Mouse (Mus musculus) neural tube, embryonic 14.5 days (tissue): ENCODE results near the gene Wdr70. TPM values are rescaled to one million over a fixed set of nuclear protein-coding genes. Genes with fewer than 3 reads are reported as not detected.

ENCODE experiments used
- ATAC-seq: fragments of 200-750 bp; cut with Nextera tagmentation; 2 replicates; pipeline ENCODE4 v1.8.0; 2017; ENCODE audit warnings: low read depth, mild to moderate bottlenecking, moderate TSS enrichment, moderate library complexity
- H3K27ac ChIP-seq: fragments of 300-500 bp; sonication (generic); 2 replicates; pipeline ENCODE4 v1.5.1; 2014; ENCODE audit warnings: low read depth, mild to moderate bottlenecking, control low read depth, low read length, moderate library complexity, mixed read lengths
- H3K27me3 ChIP-seq: fragments of 300-500 bp; sonication (generic); 2 replicates; pipeline ENCODE4 v1.6.1; 2014; ENCODE audit warnings: low read length; ENCODE audit not compliant: control insufficient read depth, insufficient read depth
- H3K36me3 ChIP-seq: fragments of 300-500 bp; sonication (generic); 2 replicates; pipeline ENCODE4 v1.6.1; 2014; ENCODE audit warnings: low read length, mixed read lengths; ENCODE audit not compliant: control insufficient read depth, insufficient read depth
- H3K4me1 ChIP-seq: fragments of 300-500 bp; sonication (generic); 2 replicates; pipeline ENCODE4 v1.6.1; 2014; ENCODE audit warnings: low read length; ENCODE audit not compliant: control insufficient read depth, insufficient read depth
- H3K4me2 ChIP-seq: fragments of 300-500 bp; sonication (generic); 2 replicates; pipeline ENCODE4 v1.6.1; 2014; ENCODE audit warnings: mild to moderate bottlenecking, low read depth, low read length, control low read depth
- H3K4me3 ChIP-seq: fragments of 300-500 bp; sonication (generic); 2 replicates; pipeline ENCODE4 v1.5.1; 2014; ENCODE audit warnings: low read depth, low read length, control low read depth, mixed read lengths
- H3K9ac ChIP-seq: fragments of 300-500 bp; sonication (generic); replicated peaks from 2 replicates; pipeline ENCODE4 v1.6.1; 2014; ENCODE audit warnings: low read depth, mild to moderate bottlenecking, control low read depth, low read length, mixed read lengths
- H3K9me3 ChIP-seq: fragments of 300-500 bp; sonication (generic); 2 replicates; pipeline ENCODE4 v1.6.1; 2016; ENCODE audit warnings: low read length; ENCODE audit not compliant: control insufficient read depth
- WGBS: fragments of 180-500 bp; shearing (Covaris S2); extraction: QIAGEN DNeasy Blood & Tissue Kit; methylation state at CpG from one replicate; pipeline ENCODE4 v1.1.7; 2014; 5-methylcytosine and 5-hydroxymethylcytosine counted together
- polyA plus RNA-seq: library from polyadenylated mRNA; unstranded; fragments of >200 nt; fragmentation: Nextera tagmentation; extraction: Ambion mirVana; gene quantifications from 2 replicates; pipeline ENCODE4 v1.2.1, GENCODE M21; 2014

Wdr70 gene
- polyA plus RNA-seq, 1 experiment from 2014 or later: 63.7 TPM

GRCm38 (mm10) chr15:8051177-8051576 is 47.8 kb downstream of the Wdr70 start:
- H3K27me3 ChIP-seq: no peaks in the 10 kb centered on the region
- no peak overlapping the region for H3K4me3 ChIP-seq
- H3K4me1 ChIP-seq: no peaks in the 10 kb centered on the region
- H3K9ac ChIP-seq: no peak overlapping the region
- no peak for ATAC-seq
- WGBS: 94% methylated on average over 3 of the region's 3 CpGs
- no peaks in the 10 kb centered on the region for H3K9me3 ChIP-seq
- H3K36me3 ChIP-seq: no peaks in the 10 kb centered on the region
- no peak overlapping the region for H3K27ac ChIP-seq
- H3K4me2 ChIP-seq: no peak overlapping the region

- Histone ChIP-seq H3K9ac (no peak overlapping the region), H3K27ac (no peak overlapping the region), H3K4me2 (no peak overlapping the region), H3K9me3 (no peaks in the 10 kb centered on the region), H3K36me3 (no peaks in the 10 kb centered on the region), H3K4me1 (no peaks in the 10 kb centered on the region), H3K4me3 (no peak overlapping the region), H3K27me3 (no peaks in the 10 kb centered on the region)
- WGBS: 77% methylated on average over 4 of the region's 4 CpGs
- ATAC-seq: no peak
Observed at GRCm38 (mm10) chr15:8039834-8040233, 59.2 kb downstream of the Wdr70 start.

- 91% methylated on average over 5 of the region's 5 CpGs for WGBS
- H3K9me3 ChIP-seq: no peaks in the 10 kb centered on the region
- no peaks in the 10 kb centered on the region for H3K27me3 ChIP-seq
- H3K4me1 ChIP-seq: no peaks in the 10 kb centered on the region
- no peak overlapping the region for H3K4me2 ChIP-seq
- no peak overlapping the region for H3K9ac ChIP-seq
- no peak overlapping the region for H3K27ac ChIP-seq
- no peak overlapping the region for H3K4me3 ChIP-seq
- no peaks in the 10 kb centered on the region for H3K36me3 ChIP-seq
- ATAC-seq: no peak
Observed at GRCm38 (mm10) chr15:8038457-8038856, 60.6 kb downstream of the Wdr70 start.

- Histone ChIP-seq H3K4me2 (no peak overlapping the region), H3K4me3 (no peak overlapping the region), H3K27ac (no peak overlapping the region), H3K4me1 (no peaks in the 10 kb centered on the region), H3K9me3 (no peaks in the 10 kb centered on the region), H3K36me3 (no peaks in the 10 kb centered on the region), H3K9ac (no peak overlapping the region), H3K27me3 (no peaks in the 10 kb centered on the region)
- ATAC-seq: no peak
- WGBS: 83% methylated on average over 3 of the region's 3 CpGs
Observed at GRCm38 (mm10) chr15:8037825-8038224, 61.2 kb downstream of the Wdr70 start.

GRCm38 (mm10) chr15:8031211-8031610 is 67.8 kb downstream of the Wdr70 start:
- no peaks in the 10 kb centered on the region for H3K4me1 ChIP-seq
- no peaks in the 10 kb centered on the region for H3K9me3 ChIP-seq
- H3K36me3 ChIP-seq: no peaks in the 10 kb centered on the region
- H3K9ac ChIP-seq: no peak overlapping the region
- H3K27ac ChIP-seq: no peak overlapping the region
- ATAC-seq: no peak
- no peaks in the 10 kb centered on the region for H3K27me3 ChIP-seq
- 83% methylated on average over 7 of the region's 7 CpGs for WGBS
- H3K4me2 ChIP-seq: no peak overlapping the region
- no peak overlapping the region for H3K4me3 ChIP-seq

GRCm38 (mm10) chr15:8030643-8031042 is 68.4 kb downstream of the Wdr70 start:
- H3K4me2 ChIP-seq: no peak overlapping the region
- ATAC-seq: no peak
- no peaks in the 10 kb centered on the region for H3K27me3 ChIP-seq
- H3K4me3 ChIP-seq: no peak overlapping the region
- H3K4me1 ChIP-seq: no peaks in the 10 kb centered on the region
- H3K36me3 ChIP-seq: no peaks in the 10 kb centered on the region
- 89% methylated on average over 3 of the region's 3 CpGs for WGBS
- H3K27ac ChIP-seq: no peak overlapping the region
- H3K9ac ChIP-seq: no peak overlapping the region
- H3K9me3 ChIP-seq: no peaks in the 10 kb centered on the region

GRCm38 (mm10) chr15:8027503-8027902 is 71.5 kb downstream of the Wdr70 start:
- H3K4me1 ChIP-seq: no peaks in the 10 kb centered on the region
- no peaks in the 10 kb centered on the region for H3K36me3 ChIP-seq
- H3K27ac ChIP-seq: no peak overlapping the region
- no peaks in the 10 kb centered on the region for H3K27me3 ChIP-seq
- ATAC-seq: no peak
- no peak overlapping the region for H3K4me3 ChIP-seq
- H3K9ac ChIP-seq: no peak overlapping the region
- 96% methylated on average over 2 of the region's 2 CpGs for WGBS
- H3K9me3 ChIP-seq: no peaks in the 10 kb centered on the region
- H3K4me2 ChIP-seq: no peak overlapping the region

GRCm38 (mm10) chr15:8011418-8011817 is 87.6 kb downstream of the Wdr70 start:
- Histone ChIP-seq H3K9me3 (no peaks in the 10 kb centered on the region), H3K27me3 (no peaks in the 10 kb centered on the region), H3K9ac (no peak overlapping the region), H3K4me1 (no peaks in the 10 kb centered on the region), H3K4me2 (no peak overlapping the region), H3K4me3 (no peak overlapping the region), H3K36me3 (no peaks in the 10 kb centered on the region), H3K27ac (no peak overlapping the region)
- 92% methylated on average over 7 of the region's 7 CpGs for WGBS
- ATAC-seq: no peak

- peak; percentile 87 for ATAC-seq
Observed at GRCm38 (mm10) chr15:8007413-8007812, 91.6 kb downstream of the Wdr70 start.

GRCm38 (mm10) chr15:8006056-8006455 is 93.0 kb downstream of the Wdr70 start:
- WGBS: 98% methylated on average over 1 of the region's 1 CpGs
- Histone ChIP-seq H3K27ac (no peak overlapping the region), H3K4me1 (no peaks in the 10 kb centered on the region), H3K27me3 (no peaks in the 10 kb centered on the region), H3K4me2 (no peak overlapping the region), H3K36me3 (no peaks in the 10 kb centered on the region), H3K9ac (no peak overlapping the region), H3K4me3 (no peak overlapping the region), H3K9me3 (no peaks in the 10 kb centered on the region)
- ATAC-seq: no peak

More at GRCm38 (mm10) chr15:8007413-8007812, 91.6 kb downstream of the Wdr70 start:
- Histone ChIP-seq H3K9me3 (no peaks in the 10 kb centered on the region), H3K4me2 (no peak overlapping the region), H3K4me1 (no peaks in the 10 kb centered on the region), H3K36me3 (no peaks in the 10 kb centered on the region), H3K27ac (no peak overlapping the region), H3K27me3 (no peaks in the 10 kb centered on the region), H3K9ac (no peak overlapping the region), H3K4me3 (no peak overlapping the region)
- 29% methylated on average over 8 of the region's 8 CpGs for WGBS
